ENCODE assay signal across 22 mouse cellular contexts in genomic region chr2:148041381-148041780, GRCm38 (mm10). TPM values are rescaled to one million over a fixed set of nuclear protein-coding genes. Genes with fewer than 3 reads are reported as not detected.
A peak's percentile ranks its signal among the peaks of the same experiment; 100 is the strongest.
DNase-seq lines count a peak whose midpoint lies in the region; ATAC-seq lines count a peak whose summit lies in the region.
"Had no signal": no experiment of that assay in that cellular context is flagged by ENCODE, and none has a peak within 500 bp of the region (broad histone marks: within the 10 kb centered on the region; RNA-seq: fewer than 3 reads in every experiment).

No protein-coding gene starts in this region.

- H3K4me2 ChIP-seq in hindbrain, embryonic 11.5 days (replicated peaks; ENCODE audit: low read depth, low read length): no peak overlapping the region
- no peak overlapping the region for H3K4me2 ChIP-seq in hindbrain, embryonic 13.5 days
- H3K4me2 ChIP-seq in lung, embryonic 16.5 days (ENCODE audit: low read depth, low read length): peak overlapping the region; percentile 48
- peak overlapping the region; percentile 6 for H3K4me2 ChIP-seq in midbrain, embryonic 12.5 days (replicated peaks)
- no peak overlapping the region for H3K4me2 ChIP-seq in midbrain, embryonic 16.5 days (ENCODE audit: low read length)
- peak overlapping the region; percentile 4; the same call in 1 of the 2 replicates for H3K4me2 ChIP-seq in midbrain, embryonic 14.5 days (ENCODE audit: low read length)
- H3K4me2 ChIP-seq: forebrain, embryonic 13.5 days; hindbrain, embryonic 12.5 days had no signal

- H3K27me3 ChIP-seq in hindbrain, embryonic 11.5 days (ENCODE audit: control insufficient read depth, insufficient read depth, low read length): peaks cover 99% of the 10 kb centered on the region
- peaks cover 100% of the 10 kb centered on the region for H3K27me3 ChIP-seq in hindbrain, embryonic 13.5 days
- peaks cover 71% of the 10 kb centered on the region for H3K27me3 ChIP-seq in lung, embryonic 16.5 days (ENCODE audit: control insufficient read depth, insufficient read depth, low read depth, low read length)
- H3K27me3 ChIP-seq in midbrain, embryonic 12.5 days: peaks cover 99% of the 10 kb centered on the region
- H3K27me3 ChIP-seq in midbrain, embryonic 16.5 days (ENCODE audit: control insufficient read depth, insufficient read depth, low read depth, low read length): peaks cover 74% of the 10 kb centered on the region
- peaks cover 99% of the 10 kb centered on the region for H3K27me3 ChIP-seq in midbrain, embryonic 14.5 days (ENCODE audit: control insufficient read depth, insufficient read depth, low read length)

- no peaks in the 10 kb centered on the region for H3K9me3 ChIP-seq in hindbrain, embryonic 11.5 days (ENCODE audit: control insufficient read depth, low read length)
- no peaks in the 10 kb centered on the region for H3K9me3 ChIP-seq in hindbrain, embryonic 13.5 days
- H3K9me3 ChIP-seq in lung, embryonic 16.5 days (ENCODE audit: control insufficient read depth, low read length): no peaks in the 10 kb centered on the region
- no peaks in the 10 kb centered on the region for H3K9me3 ChIP-seq in midbrain, embryonic 12.5 days
- H3K9me3 ChIP-seq in midbrain, embryonic 16.5 days (replicated peaks; ENCODE audit: control insufficient read depth, low read length, poor library complexity, severe bottlenecking): no peaks in the 10 kb centered on the region
- H3K9me3 ChIP-seq in midbrain, embryonic 14.5 days (ENCODE audit: control insufficient read depth, low read length): no peaks in the 10 kb centered on the region
- H3K9me3 ChIP-seq: embryonic facial prominence, embryonic 10.5 days; forebrain, embryonic 13.5 days; heart, embryonic 13.5 days; hindbrain, embryonic 12.5 days had no signal

- no peaks in the 10 kb centered on the region for H3K36me3 ChIP-seq in hindbrain, embryonic 11.5 days (ENCODE audit: control insufficient read depth, insufficient read depth, low read length)
- H3K36me3 ChIP-seq in hindbrain, embryonic 13.5 days: no peaks in the 10 kb centered on the region
- no peaks in the 10 kb centered on the region for H3K36me3 ChIP-seq in lung, embryonic 16.5 days (ENCODE audit: control insufficient read depth, insufficient read depth, low read length)
- no peaks in the 10 kb centered on the region for H3K36me3 ChIP-seq in midbrain, embryonic 12.5 days
- H3K36me3 ChIP-seq in midbrain, embryonic 16.5 days (ENCODE audit: control insufficient read depth, insufficient read depth, low read length): no peaks in the 10 kb centered on the region
- no peaks in the 10 kb centered on the region for H3K36me3 ChIP-seq in midbrain, embryonic 14.5 days (ENCODE audit: control insufficient read depth, insufficient read depth, low read length)
- H3K36me3 ChIP-seq: embryonic facial prominence, embryonic 10.5 days; heart, embryonic 13.5 days; hindbrain, embryonic 12.5 days had no signal

- DNase-seq in hindbrain, embryonic 11.5 days (ENCODE audit: low spot score): peak; percentile 38
- no peak for DNase-seq in lung, postnatal 36 days
- DNase-seq in midbrain, embryonic 14.5 days: peak; percentile 23
- no peak for DNase-seq in frontal cortex, postnatal 36 days (ENCODE audit: low spot score in 2 of 2)
- DNase-seq: adrenal gland, postnatal 10 days; cerebellum, adult 11 months; cerebellum, adult 9-10 months; cerebellum, postnatal 25 days; forebrain, postnatal 0 days; gastrocnemius, adult 2 months; gastrocnemius, postnatal 36 days; heart, postnatal 36 days had no signal

- H3K4me1 ChIP-seq in hindbrain, embryonic 11.5 days (replicated peaks; ENCODE audit: control insufficient read depth, insufficient read depth, low read length): no peaks in the 10 kb centered on the region; the same call in 1 of the 2 replicates
- H3K4me1 ChIP-seq in hindbrain, embryonic 13.5 days (replicated peaks): peaks cover 7% of the 10 kb centered on the region
- 0 out of 2 replicates have a peak, but pooled peaks cover 3% of the 10 kb centered on the region for H3K4me1 ChIP-seq in lung, embryonic 16.5 days (replicated peaks; ENCODE audit: control insufficient read depth, insufficient read depth, low read length)
- H3K4me1 ChIP-seq in midbrain, embryonic 12.5 days: peaks cover 9% of the 10 kb centered on the region; the same call in 1 of the 2 replicates
- peaks cover 2% of the 10 kb centered on the region for H3K4me1 ChIP-seq in midbrain, embryonic 16.5 days (ENCODE audit: control insufficient read depth, insufficient read depth, low read length)
- no peaks in the 10 kb centered on the region for H3K4me1 ChIP-seq in midbrain, embryonic 14.5 days (ENCODE audit: control insufficient read depth, insufficient read depth, low read length)

- no peak overlapping the region for H3K27ac ChIP-seq in hindbrain, embryonic 11.5 days (ENCODE audit: low read depth, low read length)
- H3K27ac ChIP-seq in hindbrain, embryonic 13.5 days: no peak overlapping the region
- peak overlapping the region; percentile 94 for H3K27ac ChIP-seq in lung, embryonic 16.5 days (ENCODE audit: low read length)
- peak overlapping the region; percentile 75 for H3K27ac ChIP-seq in midbrain, embryonic 12.5 days (replicated peaks)
- H3K27ac ChIP-seq in midbrain, embryonic 16.5 days (ENCODE audit: low read length): no peak overlapping the region
- peak overlapping the region; percentile 46; the same call in 1 of the 2 replicates for H3K27ac ChIP-seq in midbrain, embryonic 14.5 days (replicated peaks; ENCODE audit: low read depth, low read length)
- H3K27ac ChIP-seq: embryonic facial prominence, embryonic 10.5 days; forebrain, embryonic 13.5 days; gastrocnemius, adult 2 months; heart, embryonic 13.5 days; hindbrain, embryonic 12.5 days had no signal

- WGBS in hindbrain, embryonic 11.5 days: 2% methylated on average over 5 of the region's 5 CpGs
- WGBS in hindbrain, embryonic 13.5 days: under 1% methylated on average over 5 of the region's 5 CpGs
- WGBS in lung, embryonic 16.5 days: 18% methylated on average over 5 of the region's 5 CpGs
- WGBS in midbrain, embryonic 12.5 days: 1% methylated on average over 5 of the region's 5 CpGs
- WGBS in midbrain, embryonic 16.5 days: 1% methylated on average over 5 of the region's 5 CpGs
- 4% methylated on average over 5 of the region's 5 CpGs for WGBS in midbrain, embryonic 14.5 days

- H3K9ac ChIP-seq in hindbrain, embryonic 11.5 days (ENCODE audit: low read depth, low read length): no peak overlapping the region
- no peak overlapping the region for H3K9ac ChIP-seq in hindbrain, embryonic 13.5 days
- peak overlapping the region; percentile 79 for H3K9ac ChIP-seq in lung, embryonic 16.5 days (ENCODE audit: low read length)
- H3K9ac ChIP-seq in midbrain, embryonic 12.5 days (replicated peaks): no peak overlapping the region; the same call in 1 of the 2 replicates
- H3K9ac ChIP-seq in midbrain, embryonic 16.5 days (ENCODE audit: low read depth, low read length): no peak overlapping the region
- no peak overlapping the region for H3K9ac ChIP-seq in midbrain, embryonic 14.5 days (replicated peaks; ENCODE audit: low read length)
- H3K9ac ChIP-seq: forebrain, embryonic 13.5 days; forebrain, postnatal 0 days; hindbrain, embryonic 12.5 days had no signal

- no peak for ATAC-seq in hindbrain, embryonic 11.5 days (ENCODE audit: low FRiP score)
- no peak for ATAC-seq in hindbrain, embryonic 13.5 days (ENCODE audit: low FRiP score)
- ATAC-seq in lung, embryonic 16.5 days (ENCODE audit: low read depth): no peak
- no peak for ATAC-seq in midbrain, embryonic 12.5 days (ENCODE audit: low FRiP score, low read depth)
- no peak for ATAC-seq in midbrain, embryonic 16.5 days
- ATAC-seq in midbrain, embryonic 14.5 days (ENCODE audit: low FRiP score, low TSS enrichment): no peak
- ATAC-seq: forebrain, embryonic 13.5 days; forebrain, postnatal 0 days had no signal

- no peak overlapping the region for H3K4me3 ChIP-seq in hindbrain, embryonic 11.5 days (ENCODE audit: low read depth, low read length)
- H3K4me3 ChIP-seq in hindbrain, embryonic 13.5 days: no peak overlapping the region
- H3K4me3 ChIP-seq in lung, embryonic 16.5 days (ENCODE audit: low read length): peak overlapping the region; percentile 59
- no peak overlapping the region for H3K4me3 ChIP-seq in midbrain, embryonic 12.5 days
- H3K4me3 ChIP-seq in midbrain, embryonic 16.5 days (ENCODE audit: low read depth, low read length): no peak overlapping the region
- no peak overlapping the region for H3K4me3 ChIP-seq in midbrain, embryonic 14.5 days (replicated peaks; ENCODE audit: low read depth, low read length)
- H3K4me3 ChIP-seq: embryonic facial prominence, embryonic 10.5 days; forebrain, embryonic 13.5 days; gastrocnemius, adult 2 months; hindbrain, embryonic 12.5 days had no signal

RNA-seq across cellular contexts. Expression of gene Foxa2, which starts 5.4 kb away (rescaled TPM):
- polyA plus RNA-seq in hindbrain, embryonic 11.5 days (2014; fragmentation: Nextera tagmentation; extraction: Ambion mirVana): 3.4 and 4.5 TPM in 2 replicates
- 1.7 and 2.1 TPM in 2 replicates for polyA plus RNA-seq in hindbrain, embryonic 13.5 days (2015; fragmentation: Nextera tagmentation; extraction: Ambion mirVana)
- 32.6 and 38.1 TPM in 2 replicates for polyA plus RNA-seq in lung, embryonic 16.5 days (2015; fragmentation: Nextera tagmentation; extraction: Ambion mirVana)
- 6.7 and 14.0 TPM in 2 replicates for polyA plus RNA-seq in midbrain, embryonic 12.5 days (2016; fragmentation: Nextera tagmentation; extraction: Ambion mirVana)
- 1.9 and 4.1 TPM in 2 replicates for polyA plus RNA-seq in midbrain, embryonic 16.5 days (2015; fragmentation: Nextera tagmentation; extraction: Ambion mirVana)
- 5.1 and 8.1 TPM in 2 replicates for polyA plus RNA-seq in midbrain, embryonic 14.5 days (2014; fragmentation: Nextera tagmentation; extraction: Ambion mirVana)
- polyA plus RNA-seq: cortical plate, adult 2 months; heart, postnatal 0 days had no signal

Comparison
In these comparisons a context has a peak if more than half of its experiments do, and no peak if none do; other contexts are left out.
1. H3K27ac ChIP-seq: peak in lung, embryonic 16.5 days (single experiment), midbrain, embryonic 12.5 days (single experiment) and midbrain, embryonic 14.5 days (single experiment); none in hindbrain, embryonic 11.5 days (single experiment), hindbrain, embryonic 13.5 days (single experiment) and midbrain, embryonic 16.5 days (single experiment).
2. H3K4me2 ChIP-seq: peak in lung, embryonic 16.5 days (single experiment), midbrain, embryonic 12.5 days (single experiment) and midbrain, embryonic 14.5 days (single experiment); none in hindbrain, embryonic 11.5 days (single experiment), hindbrain, embryonic 13.5 days (single experiment) and midbrain, embryonic 16.5 days (single experiment).
3. DNase-seq: peak in hindbrain, embryonic 11.5 days (single experiment) and midbrain, embryonic 14.5 days (single experiment); none in lung, postnatal 36 days (single experiment) and frontal cortex, postnatal 36 days (0 of 2).